Mouse (Mus musculus): ENCODE results near the gene Myh6.
"Not testable (repeated sequence)": the region's sequence is repeated elsewhere in the genome, so short reads cannot be mapped to it uniquely, and the experiment has no call there.

The Myh6 gene

GRCm38 (mm10) chr14:54966320-54966977, at the start of gene Myh6:
TSS of gene Myh6 (minus strand) at chr14:54966927.
- no peak for DNase-seq (ENCODE audit: low spot score in 2 of 2)

DNA sequence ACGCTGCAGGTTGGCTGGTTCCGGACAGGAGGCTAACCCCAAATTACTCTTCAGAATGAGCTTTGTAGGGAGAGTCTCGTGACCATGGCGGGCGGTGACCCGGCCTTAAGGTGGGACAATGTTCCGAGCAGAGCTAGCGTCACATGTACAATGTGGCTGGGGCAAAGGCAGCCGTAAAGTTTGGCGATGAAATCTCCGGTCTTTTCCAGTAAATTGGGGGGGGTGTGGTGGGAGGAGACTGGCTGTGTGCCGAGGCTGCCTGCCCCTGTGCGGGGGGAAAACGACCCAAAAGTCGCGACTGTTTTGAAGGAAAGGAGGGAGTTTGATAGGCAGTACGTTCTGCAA, 49.0 kb upstream of the Myh6 start:
- DNase-seq (ENCODE audit: low spot score in 2 of 2), result no peak

GRCm38 (mm10) chr14:55014991-55015766, 48.5 kb upstream of the Myh6 start, which contains the start of gene Ngdn:
TSS of gene Ngdn (plus strand) at chr14:55015454.
- DNase-seq (ENCODE audit: low spot score in 2 of 2), result peak; percentile 97

GRCm38 (mm10) chr14:55014591-55014990, 47.9 kb upstream of the Myh6 start:
- no peak for DNase-seq (ENCODE audit: low spot score in 2 of 2)

- no peak for DNase-seq (ENCODE audit: low spot score in 2 of 2)
Observed at GRCm38 (mm10) chr14:55011116-55011515, 44.4 kb upstream of the Myh6 start.

DNA sequence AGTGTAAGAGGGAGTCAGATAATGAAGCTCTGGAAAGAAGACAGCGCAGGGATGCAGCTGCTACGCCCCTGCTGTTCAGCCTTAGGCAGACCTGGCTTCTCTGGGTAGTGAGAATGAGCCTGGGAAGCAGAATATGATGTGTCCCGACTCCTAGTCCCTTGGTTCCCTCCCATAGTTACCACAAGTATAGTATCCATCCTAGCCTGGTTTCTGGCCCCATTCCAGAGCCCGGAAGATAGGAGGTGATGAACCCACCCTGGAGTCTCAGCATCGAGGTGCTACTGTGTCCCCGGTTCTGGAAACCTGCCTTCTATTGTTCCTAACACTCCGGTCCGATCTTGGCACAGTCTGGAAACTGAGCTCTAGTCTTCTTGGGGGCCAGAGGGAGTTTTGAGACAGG, 41.7 kb upstream of the Myh6 start:
- no peak for DNase-seq (ENCODE audit: low spot score in 2 of 2)

DNA sequence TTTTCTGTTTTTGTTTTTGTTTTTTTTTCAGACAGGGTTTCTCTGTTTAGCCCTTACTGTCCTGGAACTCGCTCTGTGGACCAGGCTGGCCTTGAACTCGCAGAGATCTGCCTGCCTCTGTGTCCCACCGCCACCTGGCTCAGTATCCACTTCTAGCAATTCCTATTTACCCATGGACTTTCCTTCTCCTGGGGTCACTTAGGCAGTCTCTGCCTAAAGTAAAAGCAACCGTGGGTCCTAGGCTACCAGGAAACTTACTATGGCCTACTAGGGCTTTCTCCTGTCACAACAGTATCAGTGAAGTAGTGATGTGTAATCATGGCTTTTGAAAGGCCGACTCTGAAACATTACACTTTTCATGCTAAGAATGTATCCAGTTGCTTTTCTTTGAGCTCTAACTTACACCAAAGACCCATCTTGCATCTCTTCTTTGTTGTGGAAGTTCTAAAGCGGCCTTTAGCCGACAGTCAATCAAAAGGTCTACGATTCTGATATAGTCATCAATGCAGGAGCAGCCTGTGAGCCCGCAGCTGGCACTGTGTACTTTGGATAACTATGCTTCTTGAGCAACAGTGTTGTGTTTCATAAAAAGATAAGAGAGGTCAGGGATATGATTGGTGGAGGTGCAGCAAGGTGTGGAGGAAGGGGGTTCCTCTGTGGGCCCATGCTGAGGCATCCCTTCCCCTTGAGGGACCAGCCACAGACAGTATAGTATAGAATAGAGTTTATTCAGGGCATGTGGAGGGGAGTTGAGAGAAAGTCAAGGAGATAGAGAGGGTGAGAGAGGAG, 40.6 kb upstream of the Myh6 start:
- DNase-seq (ENCODE audit: low spot score in 2 of 2), result no peak

- no peak for DNase-seq (ENCODE audit: low spot score in 2 of 2)
Observed at GRCm38 (mm10) chr14:55006541-55006940, 39.8 kb upstream of the Myh6 start.

DNA sequence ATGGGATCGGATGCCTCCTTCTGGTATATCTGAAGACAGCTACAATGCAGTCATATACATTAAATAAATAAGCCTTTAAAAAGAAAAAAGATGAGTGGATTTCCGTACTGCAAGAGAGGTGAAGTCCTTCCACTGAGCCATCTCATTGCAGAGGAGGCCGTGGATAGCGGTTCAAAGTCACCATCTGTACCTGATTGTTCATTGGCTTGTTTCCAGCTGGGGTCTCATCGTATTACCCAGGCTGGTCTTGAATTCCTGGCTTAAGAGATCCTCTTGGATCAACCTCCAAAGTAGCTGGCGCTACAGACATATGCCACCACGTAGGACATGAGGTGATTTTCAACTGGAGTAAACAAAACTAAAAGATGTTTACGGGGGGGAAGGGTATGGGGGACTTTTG, 39.2 kb upstream of the Myh6 start:
- DNase-seq (ENCODE audit: low spot score in 2 of 2), result no peak

DNA sequence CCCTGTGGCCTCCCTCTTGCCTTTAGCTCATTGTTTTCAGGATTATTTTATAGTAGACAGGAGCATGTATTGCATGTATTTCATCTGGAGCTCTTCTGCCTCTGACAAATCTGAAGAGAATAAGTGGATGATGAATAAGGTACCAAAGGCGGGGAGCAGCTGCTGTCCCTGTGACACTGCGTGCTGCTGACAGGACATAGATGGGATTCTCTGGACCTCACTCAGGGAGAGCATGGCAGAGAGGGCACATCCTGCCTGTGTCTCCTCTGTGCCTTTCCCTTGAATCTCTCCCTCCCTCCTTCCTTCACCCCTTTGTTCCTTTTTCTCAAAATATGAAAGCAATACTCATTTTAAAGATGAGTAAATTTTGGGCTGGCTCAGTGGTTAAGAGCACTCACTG, 38.8 kb upstream of the Myh6 start:
- DNase-seq (ENCODE audit: low spot score in 2 of 2), result no peak

DNA sequence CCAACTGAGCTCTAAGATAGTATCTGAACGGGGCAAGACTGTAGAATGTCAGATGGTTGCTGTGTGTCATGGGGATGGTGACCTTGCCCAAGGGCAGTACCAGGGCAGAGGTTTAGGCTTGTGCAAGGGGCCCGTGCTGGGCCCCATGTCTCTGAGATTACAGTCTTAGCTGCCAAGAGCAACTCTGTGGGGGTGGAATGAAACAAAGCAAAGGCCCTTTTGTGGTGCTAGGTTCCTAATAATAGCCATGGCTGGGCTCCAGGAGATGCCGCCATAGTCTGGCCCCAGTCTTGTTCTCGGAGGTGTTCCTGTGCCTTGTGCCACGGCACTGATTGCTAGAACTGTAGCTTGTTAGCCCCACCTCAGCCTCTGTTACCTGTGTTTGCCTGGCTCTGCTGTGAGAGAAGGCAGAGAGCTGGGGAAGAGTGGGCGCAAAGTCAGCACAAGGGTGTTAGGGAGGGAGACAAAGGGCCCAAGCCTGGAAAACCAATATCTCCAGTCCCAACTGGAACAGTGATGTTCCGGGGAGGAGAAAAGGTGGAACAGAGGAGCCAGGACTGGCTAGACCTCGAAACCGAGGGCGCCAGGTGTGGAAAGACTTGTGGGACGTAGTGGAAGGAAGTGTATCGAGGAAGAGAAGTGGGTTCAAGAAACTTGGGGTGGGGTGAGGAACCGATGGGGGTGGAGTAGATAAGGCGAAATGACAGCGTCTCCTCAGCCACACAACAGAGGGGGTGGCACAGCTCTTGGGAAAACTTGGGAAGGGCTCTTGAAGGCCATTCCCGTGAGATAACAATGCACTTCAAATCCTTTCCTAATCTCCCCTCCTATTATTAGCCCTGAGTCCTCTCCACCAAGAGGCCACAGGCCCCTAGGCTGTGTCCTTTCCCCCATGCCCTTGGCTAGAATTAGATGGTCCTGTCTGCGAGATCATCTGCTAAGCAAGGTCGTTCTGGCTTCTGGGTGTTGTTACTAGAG, 37.4 kb upstream of the Myh6 start:
- DNase-seq (ENCODE audit: low spot score in 2 of 2), result no peak

- DNase-seq (ENCODE audit: low spot score in 2 of 2), result no peak
Observed at GRCm38 (mm10) chr14:55002687-55003120, 36.0 kb upstream of the Myh6 start.

DNA sequence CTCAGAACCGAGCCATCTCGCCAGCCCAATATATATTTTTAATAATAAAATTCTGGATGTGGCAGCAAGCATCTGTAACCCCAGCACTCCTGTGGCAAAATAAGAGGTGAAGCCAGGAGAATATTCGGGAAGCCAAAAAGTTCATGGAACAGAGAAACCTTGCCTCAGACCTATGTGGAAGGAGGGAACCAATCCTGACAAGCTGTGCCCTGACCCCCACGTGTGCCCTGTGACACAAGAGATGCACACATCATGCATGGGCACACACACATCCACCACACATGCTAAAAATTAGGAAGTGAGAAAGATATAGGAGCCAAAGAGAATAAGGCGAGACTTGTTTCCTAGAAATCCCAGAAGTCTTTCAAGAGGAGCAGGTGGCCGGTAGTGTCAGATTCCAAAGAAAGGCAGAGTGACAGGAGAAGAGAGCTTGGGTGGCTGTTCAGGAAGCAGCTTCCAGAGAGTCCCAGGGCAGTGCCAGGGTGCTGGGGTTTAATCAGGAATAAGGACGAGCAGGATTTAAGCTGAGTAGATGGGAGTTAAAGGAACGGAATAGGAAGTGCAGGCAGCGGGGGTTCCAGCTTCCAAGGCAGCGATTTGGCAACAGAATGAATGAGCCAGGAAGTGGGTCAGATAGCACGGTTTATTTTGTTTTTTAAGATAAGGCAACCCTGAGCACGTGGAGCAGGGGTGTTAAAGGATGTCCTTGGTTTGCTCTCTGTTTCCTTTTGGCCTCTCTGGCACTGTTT, 35.4 kb upstream of the Myh6 start:
- no peak for DNase-seq (ENCODE audit: low spot score in 2 of 2)

- no peak for DNase-seq (ENCODE audit: low spot score in 2 of 2)
Observed at GRCm38 (mm10) chr14:55001446-55001845, 34.7 kb upstream of the Myh6 start.

DNA sequence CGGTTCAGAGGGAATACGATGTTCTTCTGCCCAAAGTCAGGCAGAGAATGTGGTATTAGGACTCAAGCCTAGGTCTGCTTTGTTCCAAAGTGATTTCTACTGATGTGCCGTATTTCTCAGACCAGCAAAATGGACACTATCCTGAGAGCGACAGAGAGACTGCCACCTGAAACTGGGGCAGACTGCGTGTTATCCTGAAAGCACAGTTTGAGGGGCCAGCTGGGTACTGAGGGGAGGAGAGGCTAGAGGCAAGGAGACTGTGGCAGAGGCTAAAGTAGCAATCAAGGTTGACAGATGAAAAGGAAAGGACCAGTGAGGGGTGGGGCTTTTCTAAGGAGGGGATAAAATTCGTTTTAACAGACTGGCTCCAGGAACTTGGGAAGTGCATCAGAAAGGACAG, 34.1 kb upstream of the Myh6 start:
- DNase-seq (ENCODE audit: low spot score in 2 of 2), result no peak

DNA sequence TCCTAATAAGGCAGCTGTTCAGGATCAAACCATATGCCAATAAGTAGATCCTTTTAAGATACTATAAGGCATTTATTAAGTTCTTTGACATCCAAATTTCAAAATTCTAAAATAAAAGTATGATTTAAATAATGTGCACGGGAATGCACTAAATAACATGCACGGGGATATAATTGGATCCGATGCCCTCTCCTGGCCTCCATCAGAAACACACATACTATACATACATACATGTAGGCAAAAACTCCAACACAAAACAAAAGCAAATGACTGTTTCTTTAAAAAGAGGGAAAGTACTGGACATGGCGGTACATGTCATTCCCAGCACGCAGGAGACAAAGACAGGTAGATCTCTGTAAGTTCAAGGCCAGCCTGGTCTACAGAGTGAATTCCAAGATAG, 33.1 kb upstream of the Myh6 start:
- not testable (repeated sequence) for DNase-seq (ENCODE audit: low spot score in 2 of 2)

DNA sequence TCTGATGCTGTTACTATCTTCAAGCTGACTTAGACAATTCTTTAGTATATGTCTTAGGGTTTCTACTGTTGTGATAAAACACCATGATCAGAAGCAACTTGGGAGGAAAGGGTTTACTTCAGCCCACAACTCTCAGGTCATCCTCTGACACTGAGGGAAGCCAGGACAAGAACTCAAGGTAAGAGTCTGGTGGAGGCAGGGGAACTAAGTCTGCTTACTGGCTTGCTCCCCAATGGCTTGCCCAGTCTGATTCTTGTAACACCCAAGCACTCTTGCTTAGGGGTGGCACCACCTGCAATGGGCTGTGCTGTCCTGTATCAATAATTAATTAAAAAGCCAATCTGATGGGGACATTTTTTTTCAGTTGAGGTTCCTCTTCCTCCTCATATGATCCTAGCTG, 32.0 kb upstream of the Myh6 start:
- DNase-seq (ENCODE audit: low spot score in 2 of 2), result no peak

DNA sequence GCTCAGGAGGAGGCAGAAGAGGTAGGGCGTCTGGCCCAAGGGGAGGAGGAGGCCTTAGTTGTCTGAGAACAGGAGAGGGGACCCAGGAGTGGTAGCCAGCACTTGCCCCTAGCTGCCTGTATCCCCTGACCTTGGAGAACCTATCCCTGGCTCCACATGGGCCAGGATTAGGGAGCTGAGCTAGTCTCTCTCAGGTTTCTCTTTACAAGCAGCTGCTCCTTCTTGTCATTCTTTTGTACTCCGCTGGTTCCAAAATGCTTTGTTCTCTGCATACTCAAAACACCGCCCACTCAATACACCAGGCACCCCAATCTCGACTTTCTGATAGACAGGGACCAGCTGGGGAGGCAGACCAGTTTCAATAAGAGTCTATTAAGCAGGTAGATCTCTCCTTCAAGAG, 30.6 kb upstream of the Myh6 start:
- no peak for DNase-seq (ENCODE audit: low spot score in 2 of 2)

GRCm38 (mm10) chr14:54996793-54997192, 30.1 kb upstream of the Myh6 start:
- no peak for DNase-seq (ENCODE audit: low spot score in 2 of 2)

DNA sequence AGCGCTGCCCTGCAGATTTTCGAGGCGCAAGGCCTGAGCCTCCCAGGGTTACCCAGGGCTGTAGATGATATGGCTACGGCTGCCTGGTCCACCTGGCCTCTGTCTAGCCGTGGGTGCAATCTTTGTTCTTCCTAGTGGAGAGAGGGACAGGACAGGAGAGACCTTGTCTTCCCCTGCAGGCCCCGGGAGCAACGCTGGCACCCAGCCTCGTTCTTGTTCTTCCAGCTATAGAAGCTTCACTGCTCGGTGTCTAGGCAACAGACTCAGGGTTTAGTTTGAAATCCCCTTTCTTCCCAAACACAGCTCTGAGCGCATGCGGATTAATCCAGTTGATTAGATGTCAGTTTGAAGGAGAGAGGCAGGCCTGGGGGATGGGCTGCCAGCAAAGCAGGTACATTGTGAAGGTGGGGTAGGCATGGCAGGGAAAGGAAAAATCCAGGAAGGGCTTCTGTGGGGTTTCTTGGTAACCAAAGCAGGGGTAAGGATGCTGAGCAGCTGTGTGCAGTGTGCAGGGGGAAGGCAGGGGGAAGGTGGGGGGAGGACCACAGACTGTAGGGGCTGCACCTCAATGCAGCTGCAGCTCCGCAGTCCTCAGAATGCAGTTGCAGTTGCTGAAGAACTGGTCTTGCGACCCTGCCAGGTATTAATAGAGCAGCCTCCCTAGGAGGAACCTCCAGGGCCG, 28.9 kb upstream of the Myh6 start:
- DNase-seq (ENCODE audit: low spot score in 2 of 2), result no peak

Measured in urinary bladder, postnatal 4 days (tissue).